Mouse (Mus musculus) urinary bladder, postnatal 10 days (tissue): ENCODE measurements at regions not wholly inside any gene's neighbourhood (a gene's known extent, or its start where the extent isn't known, plus 50 kb on each side); places are given as distances from the start of the nearest gene placed in this dataset.

Experiments
- DNase-seq: peaks from one replicate; pipeline ENCODE4 v3.0.0; 2022; ENCODE audit warnings: low spot score

DNA sequence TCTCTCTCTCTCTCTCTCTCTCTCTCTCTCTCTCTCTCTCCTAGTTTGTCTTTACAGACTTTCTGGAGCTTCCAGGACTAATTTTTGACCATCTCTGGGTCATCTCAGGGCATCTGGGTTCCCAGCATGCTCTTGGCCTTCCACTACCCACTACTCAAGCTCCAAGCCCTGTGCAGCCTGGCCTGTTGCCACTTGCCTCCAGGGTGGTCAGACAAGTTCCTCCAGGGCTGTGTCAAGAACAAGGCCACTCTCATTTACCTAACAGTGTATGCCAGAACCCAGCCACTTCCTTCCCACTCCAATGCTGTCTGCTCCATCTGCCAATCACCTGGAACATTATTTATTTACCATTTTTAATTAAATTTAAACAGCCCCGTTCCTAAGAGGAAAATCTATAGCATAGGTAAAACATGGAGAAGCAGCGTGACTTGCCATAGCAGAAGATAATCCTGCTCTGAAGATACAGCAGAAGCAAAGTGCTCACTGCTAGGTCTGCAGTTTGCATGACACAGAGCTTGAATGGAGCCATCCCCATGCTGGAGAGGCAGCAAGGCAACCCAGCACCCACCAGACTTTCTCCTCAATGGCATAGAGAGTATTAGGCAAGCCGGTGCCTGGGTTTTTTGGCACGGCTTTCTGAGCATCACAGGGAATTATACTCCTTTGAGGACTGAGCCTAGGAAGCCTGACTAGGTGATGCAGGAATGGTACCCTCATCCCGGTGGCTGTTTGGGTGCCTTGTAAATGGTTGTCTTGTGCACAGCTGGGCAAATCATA, 54.0 kb downstream of the Foxi1 start:
- no peak for DNase-seq

DNA sequence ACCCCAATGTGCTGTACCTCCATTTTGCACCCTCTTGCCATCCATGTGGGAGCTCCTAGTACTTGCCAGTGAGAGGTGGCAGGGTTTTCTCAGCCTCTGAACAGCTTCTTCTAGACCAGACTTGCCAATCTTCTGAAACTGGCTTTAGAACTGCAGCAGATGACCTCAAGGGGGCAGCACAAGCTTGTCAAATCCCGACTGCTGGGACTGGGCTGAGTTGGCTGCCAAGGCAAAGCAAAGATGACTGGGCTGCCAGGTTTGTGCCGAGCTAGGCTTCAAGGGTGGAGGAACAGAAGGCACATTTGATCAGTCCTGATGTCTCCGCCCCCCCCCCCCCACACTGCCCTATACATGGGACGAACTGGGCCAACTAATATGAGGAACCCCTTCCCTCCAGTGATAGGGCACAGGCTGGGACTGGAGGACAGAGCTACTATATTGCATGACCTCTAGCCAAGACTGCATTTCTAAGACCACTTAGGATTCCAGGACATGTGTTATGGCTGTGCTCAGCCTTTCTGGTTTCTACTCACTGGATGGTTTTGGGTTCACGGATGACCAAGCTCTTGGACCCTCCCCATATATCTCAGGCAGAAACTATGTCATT, 51.1 kb upstream of the 4930469K13Rik start:
- DNase-seq, result peak; percentile 47
